Mouse (Mus musculus) ES-Bruce4 (cell line): Measurements from ENCODE around the gene Spata6.

ENCODE experiments used
- CTCF ChIP-seq: IDR thresholded peaks from one replicate; pipeline ENCODE4 v1.8.1; 2011; ENCODE audit warnings: low read depth, low read length
- EP300 ChIP-seq: IDR thresholded peaks from 2 replicates; pipeline ENCODE4 v1.6.1; 2011; ENCODE audit warnings: low read depth, low read length; ENCODE audit not compliant: insufficient read depth

- TF ChIP-seq EP300 (no peak), CTCF (no peak)
Observed at GRCm38 (mm10) chr4:111682793-111683192, 37.0 kb upstream of the Spata6 start.
